Mouse (Mus musculus): ENCODE data around the gene Ces2h.
A peak's percentile ranks its signal among the peaks of the same experiment; 100 is the strongest.
"Not testable (repeated sequence)": the region's sequence is repeated elsewhere in the genome, so short reads cannot be mapped to it uniquely, and the experiment has no call there.

The Ces2h gene

GRCm38 (mm10) chr8:105000586-105000985, at the start of gene Ces2h:
Gene Ces2h (plus strand): TSS chr8:105000853.
- DNase-seq: no peak

GRCm38 (mm10) chr8:104961537-104961961, 39.1 kb upstream of the Ces2h start, which contains the start of gene Ces2g:
Gene Ces2g (plus strand): TSS chr8:104961718.
- DNase-seq: no peak

- no peak for DNase-seq
Measured at GRCm38 (mm10) chr8:104962229-104962901, 38.3 kb upstream of the Ces2h start.

- no peak for DNase-seq
Measured at GRCm38 (mm10) chr8:104963375-104963894, 37.2 kb upstream of the Ces2h start.

- no peak for DNase-seq
Measured at GRCm38 (mm10) chr8:104984126-104984525, 16.5 kb upstream of the Ces2h start.

GRCm38 (mm10) chr8:104984942-104985341, 15.7 kb upstream of the Ces2h start:
- no peak for DNase-seq

- no peak for DNase-seq
Measured at GRCm38 (mm10) chr8:104998191-104998590, 2.5 kb upstream of the Ces2h start.

- no peak for DNase-seq
Measured at GRCm38 (mm10) chr8:104999183-104999582, 1.5 kb upstream of the Ces2h start.

GRCm38 (mm10) chr8:105010000-105010399, 9.3 kb downstream of the Ces2h start:
- no peak for DNase-seq

GRCm38 (mm10) chr8:105011136-105011535, 10.5 kb downstream of the Ces2h start:
- DNase-seq: no peak

GRCm38 (mm10) chr8:105014391-105014790, 13.7 kb downstream of the Ces2h start:
- no peak for DNase-seq

GRCm38 (mm10) chr8:105021954-105022353, 21.3 kb downstream of the Ces2h start:
- DNase-seq: no peak

- DNase-seq: no peak
Measured at GRCm38 (mm10) chr8:105023087-105023486, 22.4 kb downstream of the Ces2h start.

- no peak for DNase-seq
Measured at GRCm38 (mm10) chr8:105025050-105025449, 24.4 kb downstream of the Ces2h start.

- DNase-seq: no peak
Measured at GRCm38 (mm10) chr8:105043510-105043909, 42.9 kb downstream of the Ces2h start.

GRCm38 (mm10) chr8:105045824-105046401, 45.3 kb downstream of the Ces2h start:
- DNase-seq: no peak

- DNase-seq: no peak
Measured at GRCm38 (mm10) chr8:105048371-105048854, 47.8 kb downstream of the Ces2h start, which contains the start of gene Ces3a. Gene Ces3a (plus strand): TSS chr8:105048601.

GRCm38 (mm10) chr8:105056211-105056610, 55.6 kb downstream of the Ces2h start:
- no peak for DNase-seq

GRCm38 (mm10) chr8:105060056-105060455, 59.4 kb downstream of the Ces2h start:
- DNase-seq: no peak

- DNase-seq: peak; percentile 67
Measured at GRCm38 (mm10) chr8:105066761-105067160, 66.1 kb downstream of the Ces2h start.

- not testable (repeated sequence) for DNase-seq
Measured at GRCm38 (mm10) chr8:105067905-105068304, 67.3 kb downstream of the Ces2h start.

GRCm38 (mm10) chr8:105068971-105069370, 68.3 kb downstream of the Ces2h start:
- DNase-seq: no peak
